Mouse (Mus musculus): ENCODE measurements around the gene Pts. TPM values are rescaled to one million over a fixed set of nuclear protein-coding genes. Genes with fewer than 3 reads are reported as not detected.

Gene Pts
- polyA plus RNA-seq, 1 experiment from 2014 or later, result 91.8 TPM

- Histone ChIP-seq H3K4me2 (ENCODE audit: low read depth, low read length) (no peak overlapping the region), H3K27me3 (ENCODE audit: control insufficient read depth, insufficient read depth, low read length) (no peaks in the 10 kb centered on the region), H3K9ac (ENCODE audit: low read length) (no peak overlapping the region), H3K9me3 (replicated peaks; ENCODE audit: control insufficient read depth, low read length) (no peaks in the 10 kb centered on the region), H3K4me3 (replicated peaks; ENCODE audit: low read length) (no peak overlapping the region), H3K4me1 (ENCODE audit: control insufficient read depth, insufficient read depth, low read length) (no peaks in the 10 kb centered on the region), H3K27ac (ENCODE audit: low read length) (no peak overlapping the region), H3K36me3 (ENCODE audit: control insufficient read depth, insufficient read depth, low read length) (no peaks in the 10 kb centered on the region)
- ATAC-seq (ENCODE audit: insufficient read depth, low FRiP score), result no peak
- 58% methylated on average over 7 of the region's 7 CpGs for WGBS
Measured at GRCm38 (mm10) chr9:50536603-50537135, 8.1 kb upstream of the Pts start.

GRCm38 (mm10) chr9:50535930-50536329 is 7.4 kb upstream of the Pts start:
- no peak overlapping the region for H3K4me3 ChIP-seq (replicated peaks; ENCODE audit: low read length)
- H3K27ac ChIP-seq (ENCODE audit: low read length), result no peak overlapping the region
- WGBS, result 58% methylated on average over 5 of the region's 5 CpGs
- no peak overlapping the region for H3K4me2 ChIP-seq (ENCODE audit: low read depth, low read length)
- no peaks in the 10 kb centered on the region for H3K9me3 ChIP-seq (replicated peaks; ENCODE audit: control insufficient read depth, low read length)
- no peaks in the 10 kb centered on the region for H3K36me3 ChIP-seq (ENCODE audit: control insufficient read depth, insufficient read depth, low read length)
- no peak for ATAC-seq (ENCODE audit: insufficient read depth, low FRiP score)
- no peaks in the 10 kb centered on the region for H3K27me3 ChIP-seq (ENCODE audit: control insufficient read depth, insufficient read depth, low read length)
- no peak overlapping the region for H3K9ac ChIP-seq (ENCODE audit: low read length)
- H3K4me1 ChIP-seq (ENCODE audit: control insufficient read depth, insufficient read depth, low read length), result no peaks in the 10 kb centered on the region

GRCm38 (mm10) chr9:50533791-50534190 is 5.3 kb upstream of the Pts start:
- Histone ChIP-seq H3K9me3 (replicated peaks; ENCODE audit: control insufficient read depth, low read length) (no peaks in the 10 kb centered on the region), H3K4me2 (ENCODE audit: low read depth, low read length) (no peak overlapping the region), H3K4me1 (ENCODE audit: control insufficient read depth, insufficient read depth, low read length) (no peaks in the 10 kb centered on the region), H3K36me3 (ENCODE audit: control insufficient read depth, insufficient read depth, low read length) (no peaks in the 10 kb centered on the region), H3K27ac (ENCODE audit: low read length) (no peak overlapping the region), H3K9ac (ENCODE audit: low read length) (no peak overlapping the region), H3K27me3 (ENCODE audit: control insufficient read depth, insufficient read depth, low read length) (no peaks in the 10 kb centered on the region), H3K4me3 (replicated peaks; ENCODE audit: low read length) (no peak overlapping the region)
- 76% methylated on average over 3 of the region's 3 CpGs for WGBS
- ATAC-seq (ENCODE audit: insufficient read depth, low FRiP score), result no peak

GRCm38 (mm10) chr9:50533328-50533727 is 4.8 kb upstream of the Pts start:
- Histone ChIP-seq H3K4me1 (ENCODE audit: control insufficient read depth, insufficient read depth, low read length) (no peaks in the 10 kb centered on the region), H3K36me3 (ENCODE audit: control insufficient read depth, insufficient read depth, low read length) (no peaks in the 10 kb centered on the region), H3K27me3 (ENCODE audit: control insufficient read depth, insufficient read depth, low read length) (no peaks in the 10 kb centered on the region), H3K4me3 (replicated peaks; ENCODE audit: low read length) (no peak overlapping the region), H3K9ac (ENCODE audit: low read length) (no peak overlapping the region), H3K9me3 (replicated peaks; ENCODE audit: control insufficient read depth, low read length) (no peaks in the 10 kb centered on the region), H3K4me2 (ENCODE audit: low read depth, low read length) (0 out of 2 replicates have a peak overlapping the region, but pooled peaks have one; percentile 9), H3K27ac (ENCODE audit: low read length) (peak overlapping the region; percentile 38; the same call in 1 of the 2 replicates)
- ATAC-seq (ENCODE audit: insufficient read depth, low FRiP score), result no peak
- WGBS, result 69% methylated on average over 11 of the region's 11 CpGs

- WGBS, result 26% methylated on average over 2 of the region's 2 CpGs
- Histone ChIP-seq H3K9me3 (replicated peaks; ENCODE audit: control insufficient read depth, low read length) (no peaks in the 10 kb centered on the region), H3K36me3 (ENCODE audit: control insufficient read depth, insufficient read depth, low read length) (no peaks in the 10 kb centered on the region), H3K4me1 (ENCODE audit: control insufficient read depth, insufficient read depth, low read length) (peaks cover 11% of the 10 kb centered on the region), H3K4me3 (replicated peaks; ENCODE audit: low read length) (no peak overlapping the region), H3K4me2 (ENCODE audit: low read depth, low read length) (no peak overlapping the region), H3K27me3 (ENCODE audit: control insufficient read depth, insufficient read depth, low read length) (no peaks in the 10 kb centered on the region), H3K27ac (ENCODE audit: low read length) (no peak overlapping the region), H3K9ac (ENCODE audit: low read length) (no peak overlapping the region)
- ATAC-seq (ENCODE audit: insufficient read depth, low FRiP score), result no peak
Measured at GRCm38 (mm10) chr9:50530890-50531289, 2.4 kb upstream of the Pts start.

GRCm38 (mm10) chr9:50527860-50528259 is 664 bp downstream of the Pts start:
- H3K9me3 ChIP-seq (replicated peaks; ENCODE audit: control insufficient read depth, low read length), result no peaks in the 10 kb centered on the region
- peaks cover 11% of the 10 kb centered on the region for H3K4me1 ChIP-seq (ENCODE audit: control insufficient read depth, insufficient read depth, low read length)
- WGBS, result 32% methylated on average over 7 of the region's 7 CpGs
- H3K27me3 ChIP-seq (ENCODE audit: control insufficient read depth, insufficient read depth, low read length), result no peaks in the 10 kb centered on the region
- no peak overlapping the region for H3K27ac ChIP-seq (ENCODE audit: low read length)
- H3K9ac ChIP-seq (ENCODE audit: low read length), result peak overlapping the region; percentile 82
- H3K4me3 ChIP-seq (replicated peaks; ENCODE audit: low read length), result peak overlapping the region; percentile 82
- H3K36me3 ChIP-seq (ENCODE audit: control insufficient read depth, insufficient read depth, low read length), result no peaks in the 10 kb centered on the region
- H3K4me2 ChIP-seq (ENCODE audit: low read depth, low read length), result peak overlapping the region; percentile 63
- ATAC-seq (ENCODE audit: insufficient read depth, low FRiP score), result no peak

- Histone ChIP-seq H3K4me1 (ENCODE audit: control insufficient read depth, insufficient read depth, low read length) (peaks cover 11% of the 10 kb centered on the region), H3K36me3 (ENCODE audit: control insufficient read depth, insufficient read depth, low read length) (no peaks in the 10 kb centered on the region), H3K9ac (ENCODE audit: low read length) (no peak overlapping the region), H3K27me3 (ENCODE audit: control insufficient read depth, insufficient read depth, low read length) (no peaks in the 10 kb centered on the region), H3K4me2 (ENCODE audit: low read depth, low read length) (no peak overlapping the region), H3K4me3 (replicated peaks; ENCODE audit: low read length) (no peak overlapping the region), H3K27ac (ENCODE audit: low read length) (no peak overlapping the region), H3K9me3 (replicated peaks; ENCODE audit: control insufficient read depth, low read length) (no peaks in the 10 kb centered on the region)
- 73% methylated on average over 5 of the region's 5 CpGs for WGBS
- ATAC-seq (ENCODE audit: insufficient read depth, low FRiP score), result no peak
Measured at GRCm38 (mm10) chr9:50525585-50525984, 2.9 kb downstream of the Pts start.

GRCm38 (mm10) chr9:50524936-50525335 is 3.6 kb downstream of the Pts start:
- H3K4me2 ChIP-seq (ENCODE audit: low read depth, low read length), result no peak overlapping the region
- no peak overlapping the region for H3K27ac ChIP-seq (ENCODE audit: low read length)
- no peaks in the 10 kb centered on the region for H3K9me3 ChIP-seq (replicated peaks; ENCODE audit: control insufficient read depth, low read length)
- H3K36me3 ChIP-seq (ENCODE audit: control insufficient read depth, insufficient read depth, low read length), result no peaks in the 10 kb centered on the region
- no peak overlapping the region for H3K9ac ChIP-seq (ENCODE audit: low read length)
- peaks cover 11% of the 10 kb centered on the region for H3K4me1 ChIP-seq (ENCODE audit: control insufficient read depth, insufficient read depth, low read length)
- no peak overlapping the region for H3K4me3 ChIP-seq (replicated peaks; ENCODE audit: low read length)
- H3K27me3 ChIP-seq (ENCODE audit: control insufficient read depth, insufficient read depth, low read length), result no peaks in the 10 kb centered on the region
- ATAC-seq (ENCODE audit: insufficient read depth, low FRiP score), result no peak
- WGBS, result 82% methylated on average over 5 of the region's 5 CpGs

- no peak for ATAC-seq (ENCODE audit: insufficient read depth, low FRiP score)
Measured at GRCm38 (mm10) chr9:50522574-50522973, 6.0 kb downstream of the Pts start.

More at GRCm38 (mm10) chr9:50522574-50522973, 6.0 kb downstream of the Pts start:
- 77% methylated on average over 5 of the region's 5 CpGs for WGBS
- H3K9ac ChIP-seq (ENCODE audit: low read length), result no peak overlapping the region
- H3K9me3 ChIP-seq (replicated peaks; ENCODE audit: control insufficient read depth, low read length), result no peaks in the 10 kb centered on the region
- H3K4me1 ChIP-seq (ENCODE audit: control insufficient read depth, insufficient read depth, low read length), result peaks cover 7% of the 10 kb centered on the region
- H3K27me3 ChIP-seq (ENCODE audit: control insufficient read depth, insufficient read depth, low read length), result no peaks in the 10 kb centered on the region
- H3K4me2 ChIP-seq (ENCODE audit: low read depth, low read length), result no peak overlapping the region
- H3K27ac ChIP-seq (ENCODE audit: low read length), result no peak overlapping the region
- H3K4me3 ChIP-seq (replicated peaks; ENCODE audit: low read length), result no peak overlapping the region
- no peaks in the 10 kb centered on the region for H3K36me3 ChIP-seq (ENCODE audit: control insufficient read depth, insufficient read depth, low read length)
